Mouse (Mus musculus) CD4-positive helper T cell, adult 2 months (primary cell): Measurements from ENCODE around the gene Dact3.

Experiments
- DNase-seq: peaks from one replicate; pipeline ENCODE4 v3.0.0-alpha.2; 2012; ENCODE audit warnings: low read depth, missing footprints, low spot score

The Dact3 gene

DNA sequence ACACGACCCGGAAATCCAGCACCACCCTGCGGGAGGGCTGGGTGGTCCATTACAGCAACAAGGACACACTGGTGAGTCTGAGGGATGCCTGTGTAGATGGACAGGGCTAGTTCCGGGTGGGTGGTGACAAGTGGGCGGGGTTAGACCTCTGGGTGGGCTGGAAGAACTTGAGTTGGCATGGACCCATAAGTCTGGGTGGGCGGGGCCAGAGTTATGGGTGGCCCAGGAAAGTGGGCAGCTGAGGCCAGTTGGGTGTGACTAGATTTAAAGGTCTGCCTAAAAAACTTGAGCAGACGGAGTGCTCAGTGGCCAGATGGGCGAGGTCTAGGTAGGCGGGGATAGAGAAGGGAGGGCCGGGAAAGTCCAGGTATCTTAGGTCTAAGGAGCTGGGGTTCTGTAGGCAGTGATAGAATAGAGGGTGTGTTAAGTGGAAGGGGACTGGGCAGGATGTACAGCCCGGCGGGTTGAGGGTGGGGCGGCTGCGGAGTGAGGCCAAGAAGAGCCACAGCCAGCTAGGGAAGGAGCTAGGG lies 21.8 kb upstream of the Dact3 start:
- DNase-seq = no peak

DNA sequence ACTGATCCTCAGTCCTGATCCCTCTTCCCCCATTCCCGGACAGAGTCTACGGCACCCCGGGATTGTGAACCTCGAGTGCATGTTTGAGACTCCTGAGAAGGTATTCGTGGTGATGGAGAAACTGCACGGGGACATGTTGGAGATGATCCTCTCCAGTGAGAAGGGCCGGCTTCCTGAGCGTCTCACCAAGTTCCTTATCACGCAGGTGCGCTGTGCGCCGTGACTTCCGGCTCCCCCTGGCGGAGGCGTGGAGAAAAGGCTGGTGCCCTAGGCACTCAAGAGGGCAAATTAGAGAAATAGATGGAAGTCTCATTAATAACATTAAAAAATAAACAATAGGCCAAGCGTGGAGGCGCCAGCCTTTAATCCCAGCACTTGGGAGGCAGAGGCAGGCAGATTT lies 16.8 kb upstream of the Dact3 start:
- DNase-seq = peak; percentile 73

DNA sequence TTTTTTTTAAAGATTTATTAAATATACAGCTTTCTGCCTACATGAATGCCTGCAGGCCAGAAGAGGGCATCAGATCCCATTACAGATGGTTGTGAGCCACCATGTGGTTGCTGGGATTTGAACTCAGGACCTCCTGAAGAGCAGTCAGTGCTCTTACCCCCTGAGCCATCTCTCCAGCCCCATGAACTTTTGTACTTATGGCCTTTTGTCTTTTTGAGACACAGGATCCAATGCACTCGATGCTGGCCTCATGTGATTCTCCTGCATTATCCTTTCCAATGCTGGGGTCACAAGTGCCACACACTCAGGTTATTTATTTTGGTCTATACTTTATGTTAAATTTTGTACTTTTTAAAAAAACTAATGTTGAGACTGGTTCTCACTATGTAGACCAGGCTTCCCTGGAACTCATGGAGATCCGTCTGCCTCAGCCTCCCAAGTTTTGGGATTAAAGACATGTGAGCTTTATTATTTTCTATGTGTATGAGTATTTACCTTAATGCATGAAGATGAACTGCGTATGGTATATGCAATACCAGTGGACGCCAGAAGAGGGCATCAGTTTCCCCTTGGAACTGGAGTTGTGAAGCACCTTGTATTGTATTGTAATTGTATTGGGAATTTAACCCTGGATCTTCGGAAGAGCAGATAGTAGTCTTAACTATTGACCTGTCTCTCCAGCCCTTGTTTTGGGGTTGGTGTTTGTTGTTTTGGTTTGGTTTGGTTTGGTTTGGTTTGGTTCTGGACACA lies 15.0 kb upstream of the Dact3 start:
- peak; percentile 73 for DNase-seq

DNA sequence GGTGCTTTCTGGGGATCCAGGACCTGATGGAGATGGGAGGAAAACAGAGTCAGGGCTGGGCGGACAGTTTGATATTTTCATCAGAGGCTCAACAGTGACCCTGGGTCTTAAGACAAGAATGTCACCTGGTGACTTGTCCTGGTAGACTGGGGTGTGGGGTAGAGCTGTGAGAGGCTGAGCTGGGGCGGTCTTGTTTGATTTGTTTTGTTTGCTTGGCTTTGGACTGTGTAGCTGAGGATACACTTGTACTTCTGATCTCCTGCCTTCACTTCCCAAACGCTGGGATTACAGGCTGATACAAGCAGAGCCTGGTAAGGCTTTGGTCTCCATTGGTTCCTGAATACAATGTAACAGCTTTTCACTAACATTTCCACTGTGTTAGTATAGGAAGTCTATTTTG lies 7.6 kb upstream of the Dact3 start:
- DNase-seq = no peak

DNA sequence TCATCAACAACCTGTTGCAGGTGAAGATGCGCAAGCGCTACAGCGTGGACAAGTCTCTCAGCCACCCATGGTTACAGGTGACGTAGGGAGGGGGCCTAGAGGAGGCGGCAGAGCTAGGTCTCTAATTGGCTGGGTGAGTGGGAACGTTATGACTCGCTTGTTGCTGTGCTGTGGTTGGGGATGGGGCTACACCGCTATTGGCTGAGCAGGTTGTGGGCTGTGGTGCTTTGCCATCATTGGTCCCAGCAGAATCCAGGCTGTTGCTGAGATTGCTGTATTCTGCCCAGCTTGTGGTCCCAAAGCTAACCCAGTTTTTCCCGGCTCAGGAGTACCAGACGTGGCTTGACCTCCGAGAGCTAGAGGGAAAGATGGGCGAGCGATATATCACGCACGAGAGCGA lies 5.6 kb upstream of the Dact3 start:
- DNase-seq = no peak

DNA sequence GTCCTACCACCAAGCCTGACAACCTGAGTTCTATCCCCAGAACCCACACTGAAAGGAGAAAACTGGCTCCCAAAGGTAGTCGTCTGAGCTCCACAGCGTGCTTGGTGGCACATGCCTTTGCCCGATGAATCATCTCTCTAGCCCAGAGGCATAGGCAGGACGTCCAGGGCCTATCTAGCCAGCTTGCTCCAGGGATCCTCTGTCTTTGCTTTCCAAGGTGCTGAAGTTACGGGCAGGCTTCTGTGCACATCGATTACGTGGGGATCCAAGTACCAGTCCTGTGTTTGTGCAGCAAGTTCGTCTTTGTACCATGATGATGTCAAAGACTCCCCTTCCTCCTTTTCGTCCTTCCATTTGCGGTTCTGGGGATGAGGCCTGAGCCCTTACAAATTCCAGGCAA lies 3.5 kb upstream of the Dact3 start:
- no peak for DNase-seq

DNA sequence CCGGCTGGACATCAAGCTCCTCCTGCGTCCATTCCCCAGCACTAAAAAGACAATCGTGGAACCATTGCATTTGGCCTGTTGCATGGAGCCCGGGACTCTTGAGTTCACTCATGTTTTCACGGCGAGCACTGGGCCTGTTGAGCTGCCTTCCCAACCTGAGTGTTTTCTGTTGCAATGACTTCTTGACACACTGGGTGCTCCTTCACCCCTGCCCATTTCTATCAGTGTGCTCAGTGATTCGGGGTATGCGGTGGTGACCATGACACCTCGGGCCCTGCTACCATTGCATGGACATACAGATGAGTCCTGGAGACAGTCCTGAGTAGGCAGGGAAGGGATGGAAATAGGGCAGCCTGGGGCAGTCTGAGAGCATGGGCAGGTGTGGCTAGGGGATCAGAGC lies 2.6 kb upstream of the Dact3 start:
- no peak for DNase-seq

DNA sequence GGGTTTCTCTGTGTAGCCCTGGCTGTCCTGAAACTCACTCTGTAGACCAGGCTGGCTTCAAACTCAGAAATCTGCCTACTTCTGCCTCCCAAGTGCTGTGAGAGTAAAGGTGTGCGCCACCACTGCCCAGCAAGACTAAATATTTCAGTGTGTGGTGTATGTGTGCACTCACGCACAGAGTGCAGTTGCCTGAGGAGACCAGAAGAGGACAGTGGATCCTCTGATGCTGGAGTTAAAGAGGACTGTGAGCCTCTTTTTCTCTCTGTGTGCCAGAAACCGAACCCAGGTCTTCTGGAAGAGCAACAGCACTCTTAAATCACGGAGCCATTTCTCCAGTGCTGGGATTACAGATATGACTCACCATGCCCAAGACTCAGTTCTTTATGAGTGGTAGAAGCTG lies 1.7 kb upstream of the Dact3 start:
- DNase-seq = peak; percentile 33

DNA sequence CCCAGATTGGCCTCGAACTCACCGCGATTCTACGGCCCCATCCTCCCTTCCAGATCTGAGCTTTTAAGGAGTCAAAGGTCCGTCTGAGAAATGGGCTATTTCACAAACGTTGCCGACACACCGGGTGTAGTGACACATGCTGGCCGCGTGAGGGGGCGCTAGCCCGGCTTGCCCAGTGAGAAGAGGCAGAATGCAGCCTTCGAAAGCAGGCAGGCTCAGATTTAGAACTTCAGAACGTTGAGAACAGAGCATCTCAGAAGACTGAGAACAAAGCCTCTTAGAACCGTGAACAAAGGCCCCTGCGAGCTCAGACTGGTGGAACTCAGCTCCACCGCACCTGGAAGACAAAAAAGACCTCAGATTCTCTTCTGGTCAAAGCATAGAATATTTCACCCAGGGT lies 927 bp upstream of the Dact3 start:
- peak; percentile 87 for DNase-seq

DNA sequence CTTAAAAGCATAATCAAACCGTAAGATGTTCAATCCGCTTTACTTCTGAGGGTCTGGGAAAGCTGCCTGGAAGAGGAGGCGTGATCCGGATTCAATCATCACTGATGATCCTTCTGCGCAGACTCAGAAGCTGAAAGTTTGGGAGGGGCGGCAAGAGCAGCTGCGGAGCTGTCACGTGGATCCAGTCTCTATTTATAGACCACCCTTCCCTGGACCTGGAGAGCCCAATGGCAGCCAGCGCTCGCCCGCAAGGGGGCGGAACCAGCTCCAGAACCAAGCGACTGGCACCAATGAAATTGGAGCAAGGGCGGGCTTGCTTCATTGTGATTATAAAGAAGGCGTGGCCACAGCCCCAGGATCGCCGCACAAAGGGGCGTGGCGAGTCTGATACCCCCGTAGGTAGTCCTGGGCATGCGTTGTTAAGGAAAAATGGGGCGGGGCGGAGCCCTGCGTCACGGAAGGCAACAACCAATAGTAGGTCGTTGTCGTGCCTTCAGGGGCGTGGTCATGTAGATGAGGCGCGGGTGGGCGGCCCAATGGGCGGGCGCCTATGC lies 284 bp upstream of the Dact3 start:
- peak; percentile 98 for DNase-seq

DNA sequence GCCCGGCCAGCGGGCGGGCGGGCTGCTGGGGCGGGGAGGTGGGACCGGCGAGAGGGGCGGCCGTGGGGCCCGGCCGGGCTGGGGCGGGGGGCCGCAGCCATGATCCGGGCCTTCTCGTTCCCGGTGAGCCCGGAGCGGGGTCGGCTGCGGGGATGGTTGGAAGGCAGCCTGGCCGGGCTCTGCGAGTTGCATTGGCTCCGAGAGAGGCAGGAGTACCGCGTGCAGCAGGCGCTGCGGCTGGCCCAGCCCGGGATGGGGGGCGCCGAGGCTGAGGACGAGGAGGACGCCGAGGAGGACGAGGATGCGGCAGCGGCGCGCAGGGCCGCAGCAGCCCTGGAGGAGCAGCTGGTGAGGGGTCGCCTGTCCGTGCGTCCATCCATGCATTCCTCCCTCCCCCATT lies 209 bp downstream of the Dact3 start:
- DNase-seq = no peak

DNA sequence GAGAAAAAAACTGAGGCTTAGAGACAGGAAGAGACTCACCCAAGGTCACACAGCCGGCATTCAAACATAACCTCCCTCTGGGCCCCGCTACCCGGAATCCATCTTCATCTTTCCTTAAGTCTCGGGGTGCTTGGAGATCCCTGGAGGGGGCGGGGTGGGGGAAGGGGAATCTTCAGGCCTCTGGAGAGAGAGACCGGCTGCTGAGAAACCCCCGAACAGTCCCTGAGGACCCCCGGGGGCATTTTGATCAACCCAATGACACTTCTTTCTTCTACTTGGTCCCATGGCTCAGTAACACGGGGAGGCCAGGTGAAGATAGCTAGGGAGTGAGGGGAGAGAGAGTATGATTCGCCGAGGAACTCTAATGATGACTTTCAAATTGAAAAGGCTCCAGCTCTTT lies 889 bp downstream of the Dact3 start:
- DNase-seq = no peak

DNA sequence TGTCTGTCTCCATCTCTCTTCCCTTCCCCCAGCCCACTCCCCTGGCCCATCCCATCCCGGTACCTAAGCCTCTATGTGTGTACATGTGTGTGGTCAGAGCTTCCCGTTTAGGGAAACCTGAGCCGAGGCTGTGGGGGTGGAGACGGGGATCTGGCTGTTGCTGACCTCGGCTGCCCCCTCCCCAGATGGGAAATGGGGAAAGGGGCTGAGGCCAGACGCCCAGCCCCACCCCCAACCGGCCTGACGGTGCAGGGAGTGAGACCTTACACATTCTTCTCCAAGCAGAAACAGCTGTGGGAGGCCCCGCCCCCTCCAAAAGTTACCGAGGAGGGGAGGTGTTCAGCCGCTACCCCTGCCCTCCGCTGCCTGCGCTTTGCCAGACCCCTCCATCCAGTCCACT lies 1.5 kb downstream of the Dact3 start:
- no peak for DNase-seq

DNA sequence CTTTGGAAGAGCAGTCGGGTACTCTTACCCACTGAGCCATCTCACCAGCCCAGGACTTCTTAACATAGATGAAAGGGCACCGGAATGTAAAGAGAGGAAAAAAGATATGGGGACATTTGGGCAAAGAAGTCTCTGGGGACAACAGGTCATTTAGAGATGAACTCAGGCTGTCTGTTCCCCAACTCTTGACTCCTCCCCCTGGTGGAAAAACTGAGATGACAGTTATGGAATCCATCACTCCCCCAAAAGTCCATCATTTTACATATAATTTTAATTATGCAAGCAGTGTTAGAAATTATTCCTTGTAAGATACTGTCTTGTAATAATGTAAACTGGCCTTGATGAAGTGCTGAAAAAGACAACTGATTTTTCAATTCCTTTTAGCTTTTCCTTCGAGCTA lies 2.6 kb downstream of the Dact3 start:
- DNase-seq = no peak

DNA sequence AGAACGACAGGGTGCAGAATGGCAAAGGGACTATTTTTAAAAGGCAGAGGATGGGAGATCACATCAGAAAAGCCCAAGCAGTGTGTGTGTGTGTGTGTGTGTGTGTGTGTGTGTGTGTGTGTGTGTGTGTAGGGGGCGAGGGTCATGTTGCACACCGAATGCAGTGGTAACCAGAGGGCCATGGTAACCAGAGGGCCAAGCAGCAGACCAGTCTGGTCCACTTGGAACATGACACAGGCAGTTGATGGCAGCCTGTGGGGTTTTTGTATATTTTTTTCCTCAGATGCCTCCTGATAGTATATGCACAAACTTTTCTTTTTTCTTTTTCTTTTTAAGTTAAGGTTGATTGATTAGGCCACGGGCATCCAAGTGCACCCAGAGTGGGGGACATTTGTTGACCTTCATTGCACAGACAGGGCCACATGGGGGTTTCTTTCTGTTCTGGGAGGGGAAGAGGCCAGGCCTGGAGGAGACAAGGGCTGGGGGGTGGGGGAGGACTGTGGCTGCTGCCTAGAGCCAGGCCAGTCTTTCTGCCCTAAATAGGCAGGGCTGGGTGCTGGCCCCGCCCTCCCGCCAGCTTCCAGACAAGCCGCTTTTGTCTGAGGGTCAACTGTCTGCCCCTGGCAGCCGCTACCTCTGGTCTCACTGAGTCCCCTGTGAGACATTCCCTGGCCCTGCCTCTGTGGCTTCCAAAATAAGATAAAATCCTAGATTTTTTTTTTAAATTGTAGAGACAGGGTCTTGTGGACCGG lies 4.9 kb downstream of the Dact3 start:
- no peak for DNase-seq

DNA sequence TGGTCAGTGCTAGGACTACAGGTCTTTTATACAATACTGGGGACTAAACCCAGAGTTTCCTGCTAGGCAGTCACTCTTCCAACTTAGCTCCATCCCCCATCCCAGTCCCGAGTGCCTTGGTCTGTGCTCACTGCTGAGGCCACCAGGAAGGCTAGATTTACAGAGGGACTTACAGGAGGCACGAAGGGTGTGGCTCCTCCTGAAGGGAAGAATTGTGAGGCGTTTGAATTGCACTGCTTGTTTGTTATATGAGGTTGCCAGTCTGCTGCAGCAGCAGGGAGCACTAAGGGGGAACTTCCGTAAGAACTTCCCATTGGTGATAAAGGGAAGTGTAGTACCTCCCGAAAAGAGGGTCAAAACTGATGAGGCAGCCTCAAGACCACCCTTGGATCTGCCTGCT lies 5.5 kb downstream of the Dact3 start:
- no peak for DNase-seq

DNA sequence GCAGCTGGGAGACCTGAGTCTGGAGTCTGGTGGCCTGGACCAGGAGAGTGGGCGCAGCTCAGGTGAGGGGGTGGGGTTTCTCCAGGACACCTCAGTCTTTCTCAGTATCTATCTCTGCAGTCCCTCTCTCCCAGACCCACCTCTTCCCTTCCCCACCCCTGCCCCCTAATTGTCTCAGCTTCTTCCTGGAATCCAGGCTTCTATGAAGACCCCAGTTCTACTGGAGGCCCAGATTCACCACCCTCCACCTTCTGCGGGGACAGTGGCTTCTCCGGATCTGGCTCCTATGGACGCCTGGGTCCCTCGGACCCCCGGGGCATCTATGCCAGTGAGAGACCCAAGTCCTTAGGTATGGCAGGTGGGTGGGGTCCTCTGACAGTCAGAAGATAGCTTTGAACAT lies 8.0 kb downstream of the Dact3 start:
- no peak for DNase-seq

DNA sequence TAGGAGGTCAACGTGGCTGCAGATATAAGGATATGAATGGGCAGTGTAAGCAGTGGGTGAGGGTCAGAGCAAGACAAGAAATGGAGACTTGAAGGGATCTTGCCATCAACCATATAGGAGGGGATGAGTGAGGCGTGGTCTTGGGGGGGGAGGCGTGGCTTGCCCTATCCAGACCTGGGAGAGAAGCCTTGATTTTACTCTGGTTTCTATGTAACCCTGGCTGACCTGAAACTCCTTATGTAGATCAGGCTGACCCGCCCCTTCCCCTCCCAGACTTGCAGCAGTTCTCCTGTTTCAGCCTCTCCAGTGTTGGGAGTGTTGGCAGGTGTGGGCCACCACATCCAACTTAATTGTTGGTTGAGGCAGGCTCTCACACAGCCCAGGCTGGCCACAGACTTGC lies 9.2 kb downstream of the Dact3 start:
- no peak for DNase-seq

DNA sequence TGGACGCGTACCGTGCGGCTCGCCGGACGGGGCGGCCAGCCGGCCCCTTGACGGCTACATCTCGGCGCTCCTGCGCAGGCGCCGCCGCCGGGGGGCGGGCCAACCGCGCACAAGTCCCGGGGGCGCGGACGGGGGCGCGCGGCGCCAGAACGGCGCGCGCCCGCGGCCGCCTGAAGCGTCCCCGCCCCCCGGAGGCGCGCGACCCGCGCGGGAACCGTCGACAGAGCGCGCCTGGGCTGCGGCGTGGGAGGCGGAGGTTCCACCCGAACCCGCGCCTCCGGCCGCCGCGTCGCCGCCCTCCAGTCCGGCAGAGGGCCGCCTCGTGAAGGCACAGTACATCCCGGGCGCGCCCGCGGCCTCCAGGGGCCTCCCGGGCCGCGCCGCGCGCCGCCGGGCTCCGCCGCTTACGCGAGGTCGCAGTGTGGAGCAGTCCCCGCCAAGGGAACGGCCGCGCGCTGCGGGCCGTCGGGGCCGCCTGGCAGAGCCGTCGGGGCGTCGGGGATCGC lies 10.2 kb downstream of the Dact3 start:
- no peak for DNase-seq

DNA sequence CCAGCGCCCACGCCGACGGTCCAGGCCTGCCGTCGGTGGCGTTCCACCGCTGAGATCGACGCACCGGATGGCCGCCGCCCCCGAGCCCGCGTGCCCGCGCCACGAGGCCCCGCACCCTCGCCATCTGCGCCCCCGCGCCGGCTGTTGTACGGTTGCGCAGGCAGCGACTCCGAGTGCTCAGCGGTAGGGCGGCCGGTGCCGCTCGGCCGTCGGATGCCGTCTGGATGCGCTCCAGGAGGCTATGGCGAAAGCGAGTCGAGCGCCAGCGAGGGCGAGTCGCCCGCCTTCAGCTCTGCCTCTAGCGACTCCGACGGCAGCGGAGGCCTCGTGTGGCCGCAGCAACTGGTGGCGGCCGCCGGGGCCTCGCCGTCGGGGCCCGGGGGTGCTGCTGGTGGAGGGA lies 10.8 kb downstream of the Dact3 start:
- no peak for DNase-seq

DNA sequence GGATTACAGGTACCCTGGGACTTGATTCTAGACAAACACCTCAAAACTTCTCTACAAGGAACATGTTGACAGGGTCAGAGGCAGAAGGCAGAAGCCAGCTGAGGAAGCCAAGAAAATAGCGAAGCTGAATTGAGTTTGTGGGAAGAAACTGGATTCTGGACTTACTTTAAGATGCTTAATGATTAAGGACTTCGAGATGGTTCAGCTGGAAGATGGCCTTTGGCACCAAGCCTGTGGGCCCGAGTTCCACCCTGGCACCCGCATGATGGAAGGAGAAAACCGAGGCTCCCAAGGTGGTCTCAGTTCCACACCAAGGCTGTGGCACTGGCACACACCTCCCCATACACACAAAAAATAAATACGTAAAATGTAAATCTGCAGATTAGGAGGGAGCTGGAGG lies 15.4 kb downstream of the Dact3 start:
- no peak for DNase-seq

DNA sequence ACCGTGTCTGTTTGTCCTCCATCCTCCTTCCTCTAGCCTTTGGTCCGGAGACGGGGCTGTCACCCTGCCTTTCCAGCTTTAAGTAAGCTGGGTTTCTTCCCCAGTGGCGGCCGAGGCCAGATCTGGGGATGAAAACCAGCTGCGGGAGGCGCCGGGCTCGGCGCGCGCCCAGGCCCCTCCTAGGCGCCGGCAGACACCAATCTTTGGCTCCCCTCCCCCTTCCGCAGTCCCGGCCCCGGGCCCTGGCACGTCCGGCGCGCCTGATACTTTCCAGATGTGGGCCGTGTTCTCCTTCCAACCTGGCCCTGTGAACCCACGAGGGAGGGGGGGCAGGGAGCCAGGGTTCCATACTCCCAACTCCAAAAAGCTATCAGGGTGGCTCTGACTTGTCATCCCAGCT lies 15.8 kb downstream of the Dact3 start:
- DNase-seq = no peak
